ENCODE assay signal across 8 mouse cellular contexts in the genomic region with DNA sequence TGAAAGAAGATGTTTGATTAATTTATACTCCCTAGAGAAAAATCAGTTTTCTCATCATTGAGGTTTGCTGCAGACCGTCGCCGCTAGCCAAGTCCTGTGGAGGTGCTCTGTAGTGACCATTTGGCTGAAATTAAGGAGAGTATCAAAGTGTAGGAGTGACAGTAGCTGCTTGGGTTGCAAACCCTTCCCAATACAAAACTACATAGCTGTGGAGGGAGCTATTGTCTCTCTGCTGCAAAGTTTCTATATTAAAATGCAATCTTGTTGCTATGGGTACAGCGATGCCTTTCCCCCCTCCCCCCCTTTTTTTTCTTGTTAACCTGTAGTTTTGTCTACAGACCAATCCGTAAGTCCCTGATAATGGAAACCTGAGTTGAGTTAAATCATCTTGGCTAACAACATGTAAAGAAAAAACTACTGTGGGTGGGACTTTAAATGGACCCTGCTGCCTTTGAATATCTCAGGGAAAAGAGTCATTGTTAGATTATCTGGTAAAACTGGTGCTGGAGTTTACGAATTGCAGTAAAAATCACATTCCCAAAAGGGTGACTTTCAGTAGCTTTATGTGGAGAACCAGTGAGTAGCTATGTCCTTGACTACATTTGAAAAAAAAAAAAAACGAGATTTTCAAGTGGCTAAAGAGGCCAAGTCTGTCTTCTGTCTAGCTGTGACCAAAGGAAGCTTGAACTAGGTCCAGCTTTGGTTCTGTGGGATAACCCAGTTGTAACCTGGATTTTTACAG. TPM values are rescaled to one million over a fixed set of nuclear protein-coding genes. Genes with fewer than 3 reads are reported as not detected.
A peak's percentile ranks its signal among the peaks of the same experiment; 100 is the strongest.
DNase-seq lines count a peak whose midpoint lies in the region; ATAC-seq lines count a peak whose summit lies in the region.

No protein-coding gene starts in this region.

- H3K27ac ChIP-seq in kidney, embryonic 16.5 days (ENCODE audit: low read length) = peak overlapping the region; percentile 96
- H3K27ac ChIP-seq in hindbrain, embryonic 13.5 days = peak overlapping the region; percentile 86
- H3K27ac ChIP-seq in midbrain, embryonic 16.5 days (ENCODE audit: low read length) = peak overlapping the region; percentile 67

- peaks cover 54% of the 10 kb centered on the region for H3K4me1 ChIP-seq in kidney, embryonic 16.5 days (ENCODE audit: insufficient read depth, low read length)
- H3K4me1 ChIP-seq in hindbrain, embryonic 13.5 days (replicated peaks) = peaks cover 43% of the 10 kb centered on the region
- peaks cover 17% of the 10 kb centered on the region for H3K4me1 ChIP-seq in midbrain, embryonic 16.5 days (ENCODE audit: control insufficient read depth, insufficient read depth, low read length)

- H3K9me3 ChIP-seq in kidney, embryonic 16.5 days (ENCODE audit: low read length) = no peaks in the 10 kb centered on the region
- 0 out of 2 replicates have a peak, but pooled peaks cover under 1% of the 10 kb centered on the region for H3K9me3 ChIP-seq in hindbrain, embryonic 13.5 days
- no peaks in the 10 kb centered on the region for H3K9me3 ChIP-seq in midbrain, embryonic 16.5 days (replicated peaks; ENCODE audit: control insufficient read depth, low read length, poor library complexity, severe bottlenecking)

- no peak for ATAC-seq in kidney, embryonic 16.5 days (ENCODE audit: low FRiP score, low TSS enrichment)
- no peak for ATAC-seq in hindbrain, embryonic 13.5 days (ENCODE audit: low FRiP score)
- ATAC-seq in midbrain, embryonic 16.5 days = no peak
- no peak for ATAC-seq in monocyte, adult 5-6 weeks (replicated peaks; ENCODE audit: insufficient number of reproducible peaks, low FRiP score, low TSS enrichment, poor library complexity, severe bottlenecking)

- H3K9ac ChIP-seq in kidney, embryonic 16.5 days (replicated peaks; ENCODE audit: low read length) = peak overlapping the region; percentile 64
- peak overlapping the region; percentile 67 for H3K9ac ChIP-seq in hindbrain, embryonic 13.5 days
- H3K9ac ChIP-seq in midbrain, embryonic 16.5 days (ENCODE audit: low read depth, low read length) = peak overlapping the region; percentile 54

- 3% methylated on average over 7 of the region's 7 CpGs for WGBS in kidney, embryonic 16.5 days
- 3% methylated on average over 7 of the region's 7 CpGs for WGBS in hindbrain, embryonic 13.5 days
- 5% methylated on average over 7 of the region's 7 CpGs for WGBS in midbrain, embryonic 16.5 days

- DNase-seq in kidney, postnatal 10 days = no peak
- DNase-seq in adipocyte (ENCODE audit: low spot score) = peak; percentile 57
- no peak for DNase-seq in MN1 (ENCODE audit: low spot score)
- no peak for DNase-seq in adrenal gland, adult 8-10 months

- H3K27me3 ChIP-seq in kidney, embryonic 16.5 days (ENCODE audit: insufficient read depth, low read length) = no peaks in the 10 kb centered on the region
- H3K27me3 ChIP-seq in hindbrain, embryonic 13.5 days = no peaks in the 10 kb centered on the region
- H3K27me3 ChIP-seq in midbrain, embryonic 16.5 days (ENCODE audit: control insufficient read depth, insufficient read depth, low read depth, low read length) = no peaks in the 10 kb centered on the region

- peak overlapping the region; percentile 58 for H3K4me3 ChIP-seq in kidney, embryonic 16.5 days (ENCODE audit: low read length)
- H3K4me3 ChIP-seq in hindbrain, embryonic 13.5 days = peak overlapping the region; percentile 78
- H3K4me3 ChIP-seq in midbrain, embryonic 16.5 days (ENCODE audit: low read depth, low read length) = peak overlapping the region; percentile 34

- H3K36me3 ChIP-seq in kidney, embryonic 16.5 days (ENCODE audit: insufficient read depth, low read length) = peaks cover 3% of the 10 kb centered on the region
- H3K36me3 ChIP-seq in hindbrain, embryonic 13.5 days = no peaks in the 10 kb centered on the region
- H3K36me3 ChIP-seq in midbrain, embryonic 16.5 days (ENCODE audit: control insufficient read depth, insufficient read depth, low read length) = no peaks in the 10 kb centered on the region

- H3K4me2 ChIP-seq in kidney, embryonic 16.5 days (replicated peaks; ENCODE audit: low read depth, low read length) = peak overlapping the region; percentile 58
- peak overlapping the region; percentile 53 for H3K4me2 ChIP-seq in hindbrain, embryonic 13.5 days
- peak overlapping the region; percentile 59 for H3K4me2 ChIP-seq in midbrain, embryonic 16.5 days (ENCODE audit: low read length)

RNA-seq across cellular contexts. Expression of a gene that starts 2.1 kb away (rescaled TPM):
- 49.7 and 66.4 TPM in 2 replicates for polyA plus RNA-seq in kidney, embryonic 16.5 days (2015; fragmentation: Nextera tagmentation; extraction: Ambion mirVana)
- 24.7 and 26.2 TPM in 2 replicates for polyA plus RNA-seq in hindbrain, embryonic 13.5 days (2015; fragmentation: Nextera tagmentation; extraction: Ambion mirVana)
- 19.1 and 25.1 TPM in 2 replicates for polyA plus RNA-seq in midbrain, embryonic 16.5 days (2015; fragmentation: Nextera tagmentation; extraction: Ambion mirVana)
- total RNA-seq in monocyte, adult 5-6 weeks (2017) = 144 to 183 TPM (median 159 TPM) in 3 replicates
- 10 to 100 TPM; 48.3 to 64.6 (median 53.4) TPM for total RNA-seq in adrenal gland, adult 8-10 months (2022)
